Mouse (Mus musculus): ENCODE measurements at regions not wholly inside any gene's neighbourhood (a gene's known extent, or its start where the extent isn't known, plus 50 kb on each side); places are given as distances from the start of the nearest gene placed in this dataset.

DNA sequence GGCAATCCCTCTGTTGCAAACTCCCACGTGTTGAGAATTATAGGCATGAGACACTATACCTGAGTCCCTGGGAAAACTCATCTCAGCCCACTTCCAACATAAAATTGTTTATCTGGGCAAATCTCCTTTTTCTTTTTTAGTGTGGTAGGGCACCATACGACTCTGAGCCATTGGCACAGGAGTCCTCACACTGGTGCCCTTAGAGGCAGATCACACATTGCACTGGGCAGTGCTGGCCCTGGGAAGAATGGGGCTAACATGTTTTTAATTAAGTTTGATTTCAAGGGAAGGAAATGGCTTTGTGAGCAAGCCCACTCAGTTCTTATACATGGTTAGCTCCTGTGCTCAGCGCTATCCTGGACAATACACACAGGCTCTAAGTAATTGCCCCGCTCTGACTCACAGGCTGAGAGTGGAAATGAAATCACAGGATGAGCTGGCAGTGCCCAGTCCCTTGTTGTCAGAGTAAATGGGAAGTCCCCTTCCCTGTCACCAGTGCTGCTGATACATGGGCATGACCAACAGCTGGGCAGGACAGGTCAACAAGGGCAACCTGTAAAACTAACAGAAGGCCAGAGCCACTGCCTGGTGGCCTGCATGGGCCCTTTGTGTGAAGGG, 463.6 kb upstream of the Kif2a start:
- TF ChIP-seq CTCF (IDR thresholded peaks at IDR 0.05; ENCODE audit: low read depth) (no peak), EP300 (IDR thresholded peaks at IDR 0.05; ENCODE audit: low read depth) (no peak)
